Mouse (Mus musculus): ENCODE measurements around the gene 2010111I01Rik. TPM values are rescaled to one million over a fixed set of nuclear protein-coding genes. Genes with fewer than 3 reads are reported as not detected.

2010111I01Rik gene
- polyA plus RNA-seq, 1 experiment, result 123 TPM

DNA sequence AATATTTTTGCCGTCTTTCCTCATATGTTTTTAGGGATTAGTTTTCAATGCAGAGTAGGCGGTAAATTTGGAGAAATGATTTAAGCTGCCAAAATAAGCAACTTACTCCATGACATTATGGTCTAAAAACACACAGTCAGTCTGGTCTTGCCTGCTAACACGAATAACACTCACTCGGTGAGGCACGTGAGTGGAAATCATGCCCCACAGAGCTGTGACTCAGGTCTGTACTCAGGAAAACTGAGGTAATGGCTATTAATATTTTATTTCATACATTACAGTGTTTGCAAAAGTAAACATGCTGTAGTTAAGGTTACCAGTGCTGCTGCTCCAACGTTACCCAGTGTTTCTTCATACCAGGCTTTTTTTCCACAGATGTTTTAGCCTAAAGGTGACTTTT, 176.1 kb downstream of the 2010111I01Rik start:
- H3K27ac ChIP-seq (ENCODE audit: insufficient read depth, low read depth, low read length), result peak overlapping the region; percentile 98
- TF ChIP-seq CTCF (IDR thresholded peaks at IDR 0.05; ENCODE audit: low read depth, low read length) (no peak), POLR2A (IDR thresholded peaks at IDR 0.05; ENCODE audit: borderline replicate concordance, low read depth, low read length) (no peak)

DNA sequence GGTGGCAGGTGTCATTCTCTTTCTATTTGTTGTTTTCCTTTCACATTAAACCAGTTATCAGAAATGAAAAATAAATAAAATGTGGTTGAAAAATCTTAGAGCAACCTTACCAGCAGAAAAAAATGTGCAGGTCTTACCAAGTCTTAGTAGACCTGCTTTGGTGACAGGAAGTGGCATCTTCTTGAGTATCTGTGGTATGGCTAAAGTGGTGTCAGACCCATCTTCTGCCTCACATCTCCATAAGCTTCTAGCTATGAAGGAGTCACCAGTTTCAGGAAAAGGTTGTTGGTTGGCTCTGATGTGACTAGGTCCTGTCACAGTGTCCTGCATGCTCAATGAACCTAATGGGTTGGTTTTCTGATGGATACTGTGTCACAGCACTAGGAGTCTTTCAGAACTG, 176.6 kb downstream of the 2010111I01Rik start:
- H3K4me3 ChIP-seq (ENCODE audit: insufficient read depth, low read length), result no peak overlapping the region
- TF ChIP-seq CTCF (IDR thresholded peaks at IDR 0.05; ENCODE audit: low read depth, low read length) (no peak), POLR2A (IDR thresholded peaks at IDR 0.05; ENCODE audit: borderline replicate concordance, low read depth, low read length) (no peak)
- H3K27ac ChIP-seq (ENCODE audit: insufficient read depth, low read depth, low read length), result peak overlapping the region; percentile 98

More for the DNA sequence above, 176.1 kb downstream of the 2010111I01Rik start:
- H3K4me3 ChIP-seq (ENCODE audit: insufficient read depth, low read length), result no peak overlapping the region
- H3K4me1 ChIP-seq (ENCODE audit: control insufficient read depth, insufficient read depth, low read length), result peaks cover 45% of the 10 kb centered on the region

DNA sequence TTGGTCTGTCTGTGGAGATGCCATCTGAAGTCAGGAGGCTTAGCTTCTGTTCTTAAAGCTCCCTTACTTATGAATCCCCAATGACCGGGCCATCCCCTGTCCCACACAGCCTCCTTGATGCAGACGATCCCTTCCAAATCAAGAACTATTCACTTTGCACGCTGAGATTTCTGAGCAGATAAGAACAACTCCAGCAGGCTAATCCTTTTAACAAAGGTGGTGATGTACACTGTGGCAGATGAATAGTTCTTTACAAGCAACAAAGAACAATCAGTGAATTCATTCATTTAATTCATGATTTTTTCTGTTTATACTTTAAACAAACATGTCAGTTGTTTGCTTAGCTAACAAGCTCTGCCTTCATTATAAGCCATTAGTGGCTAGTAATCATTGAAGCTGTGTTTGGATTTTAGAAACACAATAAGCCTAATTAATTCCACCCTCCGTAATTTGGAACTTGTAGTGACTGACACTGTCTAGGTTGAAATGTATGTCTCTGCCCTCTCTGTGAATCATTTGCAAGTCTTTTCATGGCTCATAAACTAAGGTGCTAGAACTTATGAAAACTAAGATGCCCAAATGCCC, 182.0 kb downstream of the 2010111I01Rik start:
- Histone ChIP-seq H3K27ac (ENCODE audit: insufficient read depth, low read depth, low read length) (no peak overlapping the region), H3K4me1 (ENCODE audit: control insufficient read depth, insufficient read depth, low read length) (peaks cover 17% of the 10 kb centered on the region), H3K4me3 (ENCODE audit: insufficient read depth, low read length) (no peak overlapping the region)
- TF ChIP-seq POLR2A (IDR thresholded peaks at IDR 0.05; ENCODE audit: borderline replicate concordance, low read depth, low read length) (no peak), CTCF (IDR thresholded peaks at IDR 0.05; ENCODE audit: low read depth, low read length) (no peak)

More for the DNA sequence above, 176.6 kb downstream of the 2010111I01Rik start:
- H3K4me1 ChIP-seq (ENCODE audit: control insufficient read depth, insufficient read depth, low read length), result peaks cover 45% of the 10 kb centered on the region

DNA sequence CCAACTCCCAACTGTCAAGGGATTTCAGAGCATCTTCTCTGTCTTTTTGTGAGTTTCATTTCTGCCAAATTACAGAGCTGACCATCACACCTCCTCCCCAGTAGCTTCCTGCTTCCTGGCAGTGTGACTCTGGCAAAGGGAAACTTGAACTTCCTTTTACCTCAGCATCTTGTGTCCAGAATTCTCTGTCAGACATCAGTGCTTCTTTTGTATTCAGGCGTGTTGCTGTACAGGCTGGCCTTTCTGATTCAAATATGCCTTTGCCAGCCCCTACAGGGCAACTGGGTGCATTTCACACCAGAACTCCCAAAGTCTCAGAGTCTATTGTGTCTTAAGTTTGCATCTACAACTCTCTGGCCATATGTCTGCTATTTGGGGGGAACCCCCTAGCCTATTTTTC, 183.5 kb downstream of the 2010111I01Rik start:
- Histone ChIP-seq H3K27ac (ENCODE audit: insufficient read depth, low read depth, low read length) (peak overlapping the region; percentile 7), H3K4me1 (ENCODE audit: control insufficient read depth, insufficient read depth, low read length) (peaks cover 25% of the 10 kb centered on the region), H3K4me3 (ENCODE audit: insufficient read depth, low read length) (no peak overlapping the region)
- TF ChIP-seq CTCF (IDR thresholded peaks at IDR 0.05; ENCODE audit: low read depth, low read length) (no peak), POLR2A (IDR thresholded peaks at IDR 0.05; ENCODE audit: borderline replicate concordance, low read depth, low read length) (no peak)

DNA sequence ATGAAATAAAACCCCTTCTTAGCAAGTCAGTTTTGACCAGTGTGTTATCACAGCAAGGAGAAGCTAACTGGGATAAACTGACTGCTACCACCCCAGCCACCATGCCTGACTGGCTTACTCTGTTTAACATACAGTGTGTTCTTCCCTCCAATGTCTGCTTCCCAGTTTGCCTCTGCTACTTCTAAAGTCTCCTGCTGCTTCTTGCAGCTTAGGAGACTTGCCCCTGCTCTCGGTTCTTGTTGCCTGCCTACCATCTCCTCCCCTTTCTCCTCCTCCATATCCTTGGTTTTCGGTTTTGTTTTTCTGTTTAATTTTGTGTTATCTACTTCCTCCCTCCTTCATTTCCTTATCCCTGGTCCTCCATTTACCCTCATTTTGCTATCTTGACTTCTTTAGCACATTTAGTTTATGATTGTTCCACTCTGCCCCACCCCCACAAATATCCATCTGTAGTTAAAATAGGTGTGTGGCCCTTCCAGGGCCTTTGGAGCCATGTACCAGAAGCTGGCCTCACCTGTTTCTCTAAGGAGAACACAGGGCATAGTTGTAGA, 185.9 kb downstream of the 2010111I01Rik start:
- H3K27ac ChIP-seq (ENCODE audit: insufficient read depth, low read depth, low read length), result no peak overlapping the region
- H3K4me3 ChIP-seq (ENCODE audit: insufficient read depth, low read length), result no peak overlapping the region
- H3K4me1 ChIP-seq (ENCODE audit: control insufficient read depth, insufficient read depth, low read length), result peaks cover 46% of the 10 kb centered on the region
- no peak for TF ChIP-seq CTCF (IDR thresholded peaks at IDR 0.05; ENCODE audit: low read depth, low read length)
- no peak for TF ChIP-seq POLR2A (IDR thresholded peaks at IDR 0.05; ENCODE audit: borderline replicate concordance, low read depth, low read length)

DNA sequence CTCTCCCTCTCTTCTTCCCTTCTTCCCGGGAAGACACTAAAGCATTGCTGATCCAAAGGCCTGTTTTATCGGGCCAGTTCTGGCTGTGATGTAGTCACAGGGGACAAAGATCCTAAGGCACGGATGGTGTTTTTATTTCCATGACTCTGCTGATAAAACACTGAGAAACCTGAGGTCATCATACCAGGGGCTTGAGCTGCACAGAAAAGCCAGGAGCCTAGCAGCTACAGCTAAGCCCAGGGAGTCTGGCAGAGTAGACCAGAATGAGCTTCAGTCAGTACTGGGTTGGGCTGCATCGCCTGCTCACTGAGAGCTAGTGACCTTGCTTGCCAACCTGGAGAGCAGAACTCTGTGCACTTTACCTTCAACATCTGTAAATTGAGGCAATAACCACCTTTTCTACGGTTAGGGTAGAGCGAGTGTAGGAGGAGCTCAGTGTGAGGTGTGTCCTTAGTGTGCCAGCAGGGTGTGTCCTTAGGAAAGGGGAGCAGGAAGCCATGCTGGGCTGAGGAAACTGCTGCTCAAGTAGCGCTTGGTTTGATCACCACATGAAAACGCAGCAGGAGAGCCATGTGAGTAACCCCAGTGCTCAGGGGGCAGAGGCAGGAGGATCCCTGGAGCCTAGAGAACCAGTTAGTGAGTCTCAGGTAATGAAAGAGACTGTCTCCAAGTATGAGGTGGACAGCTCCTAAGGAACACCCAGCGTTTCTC, 186.5 kb downstream of the 2010111I01Rik start:
- no peak overlapping the region for H3K4me3 ChIP-seq (ENCODE audit: insufficient read depth, low read length)
- TF ChIP-seq POLR2A (IDR thresholded peaks at IDR 0.05; ENCODE audit: borderline replicate concordance, low read depth, low read length), result no peak
- TF ChIP-seq CTCF (IDR thresholded peaks at IDR 0.05; ENCODE audit: low read depth, low read length), result no peak
- no peak overlapping the region for H3K27ac ChIP-seq (ENCODE audit: insufficient read depth, low read depth, low read length)
- H3K4me1 ChIP-seq (ENCODE audit: control insufficient read depth, insufficient read depth, low read length), result peaks cover 47% of the 10 kb centered on the region

DNA sequence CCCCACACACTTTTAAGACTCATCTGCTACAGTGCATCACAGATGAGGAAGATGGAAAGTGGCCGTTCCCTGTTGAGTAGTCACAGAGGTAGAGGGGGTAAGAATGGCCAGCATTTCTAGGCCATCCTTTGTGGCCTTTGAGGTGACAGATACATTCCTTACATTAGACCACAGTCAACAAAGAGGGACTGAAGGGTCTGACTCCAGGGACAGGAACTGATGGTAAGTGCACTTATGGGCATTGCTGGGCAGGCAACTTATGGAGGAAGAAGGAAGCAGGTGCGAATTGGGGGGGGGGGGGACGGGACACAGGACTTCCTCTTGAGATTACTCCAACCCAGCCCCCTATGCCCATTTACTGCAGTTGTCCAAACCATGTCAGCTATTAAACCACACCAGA, 187.8 kb downstream of the 2010111I01Rik start:
- no peak overlapping the region for H3K27ac ChIP-seq (ENCODE audit: insufficient read depth, low read depth, low read length)
- no peak overlapping the region for H3K4me3 ChIP-seq (ENCODE audit: insufficient read depth, low read length)
- TF ChIP-seq CTCF (IDR thresholded peaks at IDR 0.05; ENCODE audit: low read depth, low read length) (no peak), POLR2A (IDR thresholded peaks at IDR 0.05; ENCODE audit: borderline replicate concordance, low read depth, low read length) (no peak)
- H3K4me1 ChIP-seq (ENCODE audit: control insufficient read depth, insufficient read depth, low read length), result peaks cover 47% of the 10 kb centered on the region

DNA sequence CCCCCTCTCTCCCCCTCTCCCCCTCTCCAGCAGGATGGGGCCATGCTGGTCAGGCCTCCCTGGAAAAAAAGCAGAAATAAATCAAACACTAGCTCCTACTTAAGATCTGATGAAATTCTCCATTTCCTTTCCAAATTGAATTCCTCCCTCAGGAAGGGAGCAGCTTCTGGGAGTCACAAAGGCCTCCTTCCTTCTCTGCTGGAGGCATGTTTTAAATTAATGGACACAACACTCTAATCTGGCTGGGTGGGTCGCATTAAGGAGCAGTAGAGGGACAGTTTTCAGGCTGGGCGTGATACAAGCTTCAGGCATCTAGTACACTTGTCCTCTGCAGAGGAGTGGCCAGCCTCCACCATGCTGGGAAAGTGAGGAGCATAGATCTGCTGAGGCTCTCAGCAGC, 188.7 kb downstream of the 2010111I01Rik start:
- H3K27ac ChIP-seq (ENCODE audit: insufficient read depth, low read depth, low read length), result peak overlapping the region; percentile 7
- peaks cover 41% of the 10 kb centered on the region for H3K4me1 ChIP-seq (ENCODE audit: control insufficient read depth, insufficient read depth, low read length)
- no peak for TF ChIP-seq POLR2A (IDR thresholded peaks at IDR 0.05; ENCODE audit: borderline replicate concordance, low read depth, low read length)
- TF ChIP-seq CTCF (IDR thresholded peaks at IDR 0.05; ENCODE audit: low read depth, low read length), result no peak
- H3K4me3 ChIP-seq (ENCODE audit: insufficient read depth, low read length), result no peak overlapping the region

DNA sequence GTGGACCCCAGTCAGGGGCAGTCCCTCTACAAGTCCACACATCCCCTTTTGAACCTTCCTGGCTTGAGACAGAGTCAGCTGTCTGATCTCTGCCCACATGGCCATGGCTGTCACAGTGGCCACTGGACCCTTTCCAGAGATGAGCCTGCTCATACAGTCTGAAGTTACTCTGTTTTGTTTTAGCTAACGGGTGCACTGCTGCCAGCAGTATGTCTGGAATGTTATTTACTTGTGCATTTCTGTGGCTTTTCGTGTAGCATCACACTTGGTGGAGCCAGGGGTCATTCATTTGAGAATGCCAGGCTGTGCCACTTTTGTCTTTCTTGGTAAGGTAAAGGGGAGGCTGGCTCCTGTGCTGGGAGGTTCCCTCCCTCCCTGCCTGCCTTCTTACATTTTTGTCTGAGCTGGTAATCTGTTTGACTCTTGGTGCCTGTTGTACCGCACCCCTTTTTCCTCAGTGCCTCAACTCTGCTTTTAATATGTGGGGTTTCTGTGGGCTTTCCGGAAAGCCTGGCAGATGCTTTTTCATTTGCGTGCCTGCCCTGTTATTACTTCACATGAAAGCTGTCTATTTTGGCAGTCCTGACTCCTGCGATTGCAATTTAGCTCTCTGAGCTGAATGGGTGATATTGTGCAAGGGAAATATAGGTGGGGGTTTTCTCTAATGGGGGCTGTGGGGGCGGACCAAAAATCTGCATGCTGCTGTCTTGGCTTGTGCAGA, 190.3 kb downstream of the 2010111I01Rik start:
- TF ChIP-seq CTCF (IDR thresholded peaks at IDR 0.05; ENCODE audit: low read depth, low read length) (no peak), POLR2A (IDR thresholded peaks at IDR 0.05; ENCODE audit: borderline replicate concordance, low read depth, low read length) (no peak)
- peaks cover 38% of the 10 kb centered on the region for H3K4me1 ChIP-seq (ENCODE audit: control insufficient read depth, insufficient read depth, low read length)
- no peak overlapping the region for H3K4me3 ChIP-seq (ENCODE audit: insufficient read depth, low read length)
- no peak overlapping the region for H3K27ac ChIP-seq (ENCODE audit: insufficient read depth, low read depth, low read length)

Data from bone marrow macrophage, adult 2 months (primary cell).